Mouse (Mus musculus) thymus, postnatal 36 days (tissue): ENCODE measurements around the gene Senp7.
"Not testable (repeated sequence)": the region's sequence is repeated elsewhere in the genome, so short reads cannot be mapped to it uniquely, and the experiment has no call there.

ENCODE experiments used
- DNase-seq, 2 experiments: peaks; one replicate each; pipeline ENCODE4 v3.0.0; 2022; ENCODE audit warnings: mixed read lengths in 2 of 2

Gene Senp7

DNA sequence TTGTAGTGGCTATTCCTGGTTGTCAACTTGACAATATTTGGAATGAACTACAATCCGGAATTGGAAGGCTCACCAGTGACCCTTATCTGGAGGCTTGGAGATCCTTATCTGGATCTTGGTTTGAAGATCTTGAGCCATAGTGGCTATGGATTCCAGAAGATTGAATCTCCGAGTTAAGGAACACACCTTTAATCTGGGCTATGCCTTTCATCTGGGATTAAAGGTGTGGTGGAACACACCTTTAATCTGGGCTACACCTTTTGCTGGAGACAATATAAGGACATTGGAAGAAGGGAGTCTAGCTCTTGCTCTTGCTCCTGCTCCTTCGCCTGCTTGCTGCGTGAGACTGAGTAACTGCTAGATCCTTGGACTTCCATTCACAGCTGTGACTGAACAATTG, at the start of gene Senp7:
Gene Senp7, plus strand, starts transcription at position 301 of the 400 bp plus-strand sequence.
- DNase-seq, result not testable (repeated sequence)

DNA sequence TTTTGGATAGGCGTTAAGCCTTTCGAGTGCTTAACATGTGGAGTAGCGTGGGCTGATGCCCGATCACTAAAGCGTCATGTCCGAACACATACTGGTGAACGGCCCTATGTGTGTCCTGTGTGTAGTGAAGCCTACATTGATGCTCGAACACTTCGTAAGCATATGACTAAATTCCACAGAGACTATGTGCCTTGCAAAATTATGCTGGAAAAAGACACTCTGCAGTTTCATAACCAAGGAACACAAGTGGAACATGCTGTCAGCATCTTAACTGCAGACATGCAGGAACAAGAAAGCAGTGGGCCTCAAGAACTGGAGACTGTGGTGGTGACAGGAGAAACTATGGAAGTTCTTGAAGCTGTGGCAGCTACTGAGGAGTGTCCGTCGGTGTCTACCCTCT, 41.3 kb upstream of the Senp7 start:
- no peak for DNase-seq

DNA sequence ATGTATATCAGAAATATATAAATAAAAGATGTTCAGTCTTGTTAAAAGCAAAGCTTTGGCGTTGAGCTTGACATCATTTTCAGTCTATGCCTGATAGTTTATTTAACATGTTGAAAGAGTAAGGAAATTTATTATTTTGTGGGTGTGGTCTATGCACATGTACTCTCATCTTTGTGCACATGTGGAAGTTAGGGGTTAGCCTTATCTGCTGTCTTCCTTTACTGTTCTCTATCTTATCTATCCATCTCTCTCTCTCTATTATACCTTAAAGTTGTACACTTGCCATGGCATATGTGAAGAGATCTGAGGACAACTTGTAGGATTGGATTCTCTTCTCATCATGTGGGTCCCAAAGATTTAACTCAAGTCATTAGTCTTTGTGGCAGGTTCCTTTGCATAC, 39.3 kb upstream of the Senp7 start:
- DNase-seq, result no peak

DNA sequence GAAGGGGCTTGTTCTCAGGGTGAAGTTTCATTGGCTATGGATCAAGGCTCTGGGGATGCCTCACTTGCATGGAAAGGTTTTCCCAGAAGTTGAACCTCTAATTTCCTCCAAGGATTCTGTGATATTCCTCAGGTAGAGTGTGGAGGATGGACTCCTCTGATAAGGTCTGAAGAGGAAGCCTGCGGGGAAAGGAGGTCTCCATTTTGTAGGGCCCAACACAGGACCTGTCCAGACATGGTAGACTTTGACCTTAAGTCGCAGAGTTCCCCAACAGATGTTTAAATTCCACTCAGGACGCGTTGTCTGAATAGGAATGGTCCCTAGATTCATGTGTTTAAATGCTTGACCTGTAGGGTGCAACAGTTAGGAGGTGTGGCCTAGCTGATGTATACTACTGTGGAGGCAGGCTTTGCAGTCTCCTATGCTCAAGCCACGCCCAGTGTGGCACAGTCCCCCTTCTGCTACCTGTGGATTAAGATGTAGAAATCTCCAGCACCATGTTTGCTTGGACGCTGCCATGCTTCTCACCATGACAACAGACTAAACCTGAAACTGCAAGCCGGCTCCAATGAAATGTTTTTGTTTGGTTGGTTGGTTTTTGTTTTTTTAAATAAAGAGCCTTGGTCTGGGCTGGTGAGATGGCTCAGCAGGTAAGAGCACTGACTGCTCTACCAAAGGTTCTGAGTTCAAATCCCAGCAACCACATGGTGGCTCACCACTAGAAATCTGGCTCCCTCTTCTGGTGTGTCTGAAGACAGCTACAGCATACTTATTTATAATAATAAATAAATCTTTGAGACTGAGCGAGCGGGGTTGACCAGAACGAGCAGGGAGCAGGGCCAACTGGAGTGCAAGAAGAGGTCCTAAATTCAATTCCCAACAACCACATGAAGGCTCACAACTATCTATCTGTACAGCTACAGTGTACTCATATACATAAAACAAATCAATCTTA, 35.1 kb upstream of the Senp7 start:
- DNase-seq, result no peak

DNA sequence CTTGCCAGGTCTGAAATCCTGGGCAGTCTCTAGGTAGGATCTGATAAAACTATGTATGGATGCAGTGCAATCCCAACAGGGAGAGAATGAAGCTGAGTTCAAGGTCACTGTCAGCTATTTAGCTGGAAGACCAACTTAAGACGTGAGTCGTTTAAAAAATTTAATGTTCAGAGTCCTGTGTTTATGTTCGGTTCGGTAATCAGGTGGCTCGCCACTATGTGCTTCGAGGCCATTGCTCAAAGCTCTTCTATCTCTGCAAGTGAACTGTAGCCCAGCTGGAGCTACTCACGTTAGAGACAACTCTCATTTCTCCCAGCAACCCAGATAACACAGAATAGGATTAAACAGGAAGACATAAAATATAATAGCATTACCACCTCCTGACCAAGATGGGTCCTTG, 34.1 kb upstream of the Senp7 start:
- no peak for DNase-seq

DNA sequence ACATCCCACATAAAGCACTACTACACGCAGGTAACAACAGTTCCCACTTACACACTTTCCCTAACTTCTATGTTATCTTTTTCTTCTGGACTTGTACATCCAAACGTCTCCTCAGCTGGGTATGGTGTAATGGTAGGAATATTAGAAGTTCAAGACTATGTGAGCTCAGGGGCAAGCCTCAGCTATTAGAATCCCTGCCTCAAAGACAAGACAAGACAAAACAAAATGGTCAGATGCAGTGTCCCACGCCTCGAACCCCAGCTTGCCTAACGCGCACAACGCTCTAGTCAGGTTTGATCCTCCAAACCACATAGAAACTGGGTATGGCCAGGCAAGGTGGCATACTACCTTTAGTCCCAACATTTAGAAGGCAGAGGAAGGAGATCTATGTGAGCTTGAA, 28.5 kb upstream of the Senp7 start:
- no peak for DNase-seq

DNA sequence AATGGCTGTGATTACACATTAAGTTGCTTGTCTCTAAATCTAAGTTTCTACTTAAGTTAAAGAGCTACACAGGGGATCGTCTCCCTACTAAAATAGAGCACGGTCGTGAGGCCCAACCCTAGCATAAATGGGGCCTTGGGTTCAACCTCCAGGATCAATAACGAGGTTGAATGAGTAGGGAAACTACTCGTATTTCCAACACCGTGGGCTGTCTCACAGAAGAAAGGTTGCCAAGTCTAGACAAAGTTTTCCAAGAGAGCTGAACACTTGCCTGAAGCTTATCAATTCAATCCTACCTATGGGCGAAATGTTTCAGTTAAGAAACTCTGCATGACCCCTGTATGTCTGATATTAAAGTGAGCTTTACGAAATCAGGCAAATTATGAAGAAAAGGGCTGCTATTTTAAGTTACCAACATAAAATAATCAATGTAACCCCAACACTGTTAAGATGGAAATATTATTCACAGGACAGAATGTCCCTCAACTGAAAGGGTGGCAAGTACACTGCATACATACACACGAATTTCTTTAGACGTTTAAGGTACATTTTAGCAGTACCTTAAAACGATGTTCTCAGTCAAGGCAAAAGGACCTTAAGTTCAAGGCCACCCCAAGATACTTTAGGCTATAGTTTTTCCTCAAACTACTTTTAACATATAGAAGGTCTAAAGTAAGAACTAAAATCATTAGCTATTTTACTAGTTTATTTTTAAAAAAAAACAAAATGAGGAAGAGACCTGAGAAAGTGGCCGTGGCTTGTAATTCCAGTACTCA, 20.1 kb upstream of the Senp7 start:
- no peak for DNase-seq

DNA sequence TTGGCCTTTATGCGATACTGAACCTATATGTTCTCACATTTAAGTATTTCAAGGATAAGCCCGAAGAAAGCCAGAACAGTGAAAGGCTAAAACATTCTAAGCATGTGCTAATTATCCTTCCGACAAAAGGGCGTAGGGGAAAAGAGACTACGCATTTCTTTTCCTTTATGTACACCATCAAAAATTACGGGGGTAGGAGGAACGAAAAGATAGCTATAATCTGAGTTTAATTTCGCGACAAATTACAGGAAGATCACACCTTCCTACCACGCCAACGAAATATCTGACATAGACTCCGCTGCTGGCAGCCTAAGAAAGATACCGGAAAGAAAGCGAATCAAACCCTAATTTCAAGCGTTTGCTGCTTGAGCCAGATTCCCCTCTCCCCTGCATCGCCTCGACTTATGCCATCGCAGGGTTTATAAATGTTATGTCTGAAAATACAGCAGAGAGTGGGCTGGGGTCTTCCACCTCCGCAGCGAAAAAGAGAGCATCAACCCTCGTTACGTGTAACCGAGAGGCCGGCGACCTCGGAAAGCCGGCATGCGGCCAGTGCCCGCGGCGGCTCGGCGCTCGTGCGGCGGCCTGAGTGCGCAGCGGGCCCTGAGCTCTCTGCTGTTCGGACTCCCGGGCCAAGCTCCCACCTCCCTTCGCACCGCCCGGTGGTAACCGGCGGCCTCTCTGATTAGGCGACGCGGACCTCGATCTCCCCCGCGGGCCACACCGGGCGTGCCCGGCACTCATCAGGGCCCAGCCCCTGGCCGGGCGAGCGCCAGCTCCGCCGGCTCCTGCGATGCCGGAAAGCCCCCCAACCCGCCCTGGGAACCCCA, 19.2 kb upstream of the Senp7 start:
- DNase-seq, result no peak

DNA sequence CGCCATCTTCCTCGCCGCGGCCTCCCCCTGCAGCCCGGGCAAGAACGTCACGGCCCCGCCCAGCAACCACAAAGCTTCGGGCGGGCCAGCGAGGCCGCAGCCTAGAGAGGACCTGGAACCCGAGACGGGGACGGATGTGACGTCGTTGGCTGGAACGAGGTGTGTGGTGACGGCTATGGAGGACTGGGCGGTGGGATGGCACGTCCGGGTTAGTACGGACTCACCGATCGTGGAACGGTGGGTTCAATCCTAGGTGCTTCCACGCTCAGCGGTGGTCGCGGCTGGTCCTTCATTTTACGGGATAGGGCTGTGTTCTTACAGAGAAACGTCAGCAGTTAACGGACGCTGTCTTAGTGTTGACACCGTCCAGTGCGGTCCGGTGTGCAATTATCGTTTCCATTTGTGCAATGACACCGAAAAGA, 18.5 kb upstream of the Senp7 start, which contains the start of gene Pcnp:
Gene Pcnp, minus strand, starts transcription at position 79 of the 422 bp plus-strand sequence.
- peak; percentile 95 to 97 for DNase-seq

DNA sequence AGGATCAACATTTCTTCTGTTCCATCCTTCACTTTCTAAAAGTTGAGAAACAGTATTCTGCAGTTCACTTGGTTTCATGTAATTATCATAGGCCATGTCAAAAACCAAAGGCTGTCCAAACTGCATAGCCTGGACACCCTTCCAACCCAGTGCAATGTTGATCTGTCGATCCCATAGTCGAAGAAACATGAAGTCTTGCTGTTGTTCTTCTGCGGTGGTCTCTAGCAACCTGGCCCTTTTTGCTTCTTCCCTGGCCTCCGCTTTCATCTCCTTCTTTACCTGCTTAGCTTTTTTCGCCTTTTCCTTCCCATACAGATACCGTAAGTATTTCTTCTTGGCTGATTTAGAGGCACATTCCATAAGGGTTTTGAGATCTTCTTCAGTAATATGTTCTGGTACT, 13.6 kb upstream of the Senp7 start:
- no peak for DNase-seq

DNA sequence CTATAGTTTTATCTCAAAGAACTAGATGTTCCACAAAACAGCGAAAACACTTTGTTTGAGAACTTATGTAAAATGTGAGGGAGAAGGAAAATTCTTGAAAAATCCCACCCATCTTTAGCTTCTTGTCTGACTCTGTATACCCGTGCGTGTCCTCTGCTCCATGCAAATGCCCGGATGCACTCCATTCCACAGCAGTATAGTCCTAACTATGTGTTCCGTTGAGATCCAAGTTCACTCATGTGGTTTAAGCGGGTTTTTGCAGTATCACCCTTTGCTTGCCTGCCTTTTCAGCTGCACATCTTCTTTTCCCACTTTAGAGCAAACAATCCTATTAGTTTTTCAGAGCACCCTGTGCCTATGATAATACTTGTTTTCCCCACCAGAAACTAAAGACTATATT, 11.6 kb upstream of the Senp7 start:
- DNase-seq, result no peak

DNA sequence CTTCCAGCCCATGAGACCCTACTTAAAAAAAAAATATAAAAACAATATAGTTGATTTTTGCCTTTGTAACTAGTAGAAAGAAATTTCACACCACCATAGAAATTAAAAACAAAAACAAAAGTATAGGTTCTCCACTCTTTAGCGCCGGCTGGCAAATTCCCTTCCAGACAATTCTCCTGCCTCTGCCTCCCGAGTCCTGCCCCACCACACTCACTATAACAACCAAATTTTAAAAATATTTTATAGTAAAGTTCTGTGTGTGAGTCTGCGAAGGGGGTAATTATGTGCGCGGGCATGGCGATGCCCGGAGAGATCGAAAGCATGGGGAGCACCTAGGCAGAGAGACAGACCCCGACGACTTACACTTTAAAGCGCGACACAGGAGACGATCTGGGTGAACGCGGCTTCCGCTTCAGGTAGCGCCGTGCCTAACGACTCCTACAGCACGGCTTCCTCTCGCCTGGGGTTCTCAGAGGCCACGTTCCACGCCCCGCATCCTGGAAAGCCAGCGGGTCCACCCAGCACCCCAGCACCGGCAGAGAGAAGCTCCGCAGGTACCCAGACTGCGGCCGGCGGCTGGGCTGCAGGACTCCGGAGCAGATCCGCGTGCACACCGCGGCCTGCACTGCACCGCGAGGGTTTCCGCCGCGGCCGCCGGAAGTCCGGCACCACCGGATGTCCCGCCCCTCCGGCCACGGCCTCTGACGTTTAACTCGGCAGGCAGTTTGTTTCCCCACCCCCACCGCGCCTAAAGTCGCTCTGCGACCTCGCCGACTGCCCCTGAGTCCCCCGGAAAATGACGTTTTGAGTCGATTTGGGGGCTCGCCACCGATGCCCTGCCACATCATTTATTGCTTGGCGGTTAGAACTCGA, 10.8 kb upstream of the Senp7 start, which contains the start of gene Trmt10c:
Gene Trmt10c, minus strand, starts transcription at position 682 of the 873 bp plus-strand sequence.
- peak; percentile 92 for DNase-seq

DNA sequence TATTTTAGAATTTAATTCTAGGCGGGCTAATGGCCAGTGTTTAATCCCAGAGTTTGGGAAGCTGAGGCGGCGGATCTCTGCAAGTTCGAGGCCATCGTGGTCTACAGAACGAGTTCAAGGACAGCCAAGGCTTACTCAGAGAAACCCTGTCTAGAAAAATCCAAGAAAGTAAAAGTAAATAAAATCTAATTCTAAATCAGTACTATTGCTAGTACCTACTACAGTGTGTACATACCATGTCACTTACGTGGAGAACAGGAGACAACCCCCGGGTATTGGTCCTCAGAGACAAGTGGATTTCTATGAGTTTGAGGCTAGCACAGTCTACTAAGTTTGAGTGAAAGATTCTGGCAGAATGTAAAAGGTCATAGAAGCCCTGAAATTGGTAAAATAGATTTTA, 10.0 kb upstream of the Senp7 start:
- no peak for DNase-seq

DNA sequence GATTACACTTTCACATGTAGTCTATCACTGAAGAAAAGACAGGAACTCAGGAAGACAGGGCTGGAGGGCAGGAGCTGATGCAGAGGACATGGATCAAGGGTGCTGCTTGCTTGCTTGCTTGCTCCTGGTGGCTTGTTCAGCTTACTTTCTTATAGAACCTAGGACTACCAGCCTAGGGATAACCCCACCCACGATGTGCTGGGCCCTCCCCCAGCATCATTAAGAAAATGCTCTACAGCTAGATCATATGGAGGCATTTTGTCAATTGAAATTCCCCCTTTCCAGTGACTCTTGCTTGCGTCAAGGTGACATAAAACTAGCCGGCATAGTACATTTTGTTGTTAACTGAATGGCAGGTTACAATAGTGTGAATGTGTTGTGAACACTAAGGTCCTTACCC, 7.8 kb downstream of the Senp7 start:
- no peak for DNase-seq

DNA sequence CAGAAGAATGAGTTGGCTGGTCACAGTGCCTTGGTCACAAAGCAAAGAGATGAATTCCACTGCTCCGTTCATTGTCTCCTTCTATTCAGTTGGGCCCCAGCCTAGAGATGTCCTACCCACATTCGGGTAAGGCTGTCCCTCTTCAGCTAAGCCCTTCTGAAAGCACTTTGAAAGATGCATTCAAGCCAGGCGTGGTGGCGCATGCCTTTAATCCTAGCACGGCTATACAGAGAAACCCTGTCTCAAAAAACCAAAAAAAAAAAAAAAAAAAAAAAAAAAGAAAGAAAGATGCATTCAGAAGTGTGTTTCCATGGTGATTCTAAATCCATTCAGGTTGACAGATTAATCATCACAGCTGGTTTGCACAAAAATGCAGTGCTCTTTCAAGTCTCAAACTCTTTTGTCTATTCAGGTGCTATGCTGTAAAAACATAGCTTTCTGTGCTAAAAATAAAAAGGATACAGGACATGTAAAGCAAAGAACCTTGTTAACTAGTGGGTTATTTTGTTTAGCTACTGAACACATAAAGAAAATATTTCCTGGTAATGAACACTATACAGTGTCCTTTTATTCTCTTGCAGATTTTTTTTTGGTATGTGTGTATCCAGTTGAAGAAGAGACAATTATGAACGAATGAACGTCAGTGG, 8.9 kb downstream of the Senp7 start:
- DNase-seq, result no peak

DNA sequence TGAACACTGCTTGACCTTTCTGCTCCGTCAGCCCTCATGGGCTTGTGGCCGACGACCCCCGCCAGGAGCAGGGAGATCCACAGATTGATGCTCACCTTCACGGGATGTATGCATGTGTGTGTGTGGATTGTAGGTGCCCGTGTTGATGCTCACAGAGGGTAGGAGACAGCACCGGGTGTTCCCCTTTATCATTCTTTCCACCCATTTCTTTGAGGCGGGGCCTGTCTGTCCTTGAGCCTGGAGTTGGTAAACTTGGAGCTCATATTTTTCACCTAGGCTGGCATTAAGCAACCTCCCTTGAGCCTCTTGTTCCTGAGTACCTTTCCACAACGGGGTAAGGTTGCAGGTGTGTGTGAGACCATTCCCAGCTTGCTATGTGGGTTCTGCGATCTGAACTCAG, 10.0 kb downstream of the Senp7 start:
- no peak for DNase-seq

DNA sequence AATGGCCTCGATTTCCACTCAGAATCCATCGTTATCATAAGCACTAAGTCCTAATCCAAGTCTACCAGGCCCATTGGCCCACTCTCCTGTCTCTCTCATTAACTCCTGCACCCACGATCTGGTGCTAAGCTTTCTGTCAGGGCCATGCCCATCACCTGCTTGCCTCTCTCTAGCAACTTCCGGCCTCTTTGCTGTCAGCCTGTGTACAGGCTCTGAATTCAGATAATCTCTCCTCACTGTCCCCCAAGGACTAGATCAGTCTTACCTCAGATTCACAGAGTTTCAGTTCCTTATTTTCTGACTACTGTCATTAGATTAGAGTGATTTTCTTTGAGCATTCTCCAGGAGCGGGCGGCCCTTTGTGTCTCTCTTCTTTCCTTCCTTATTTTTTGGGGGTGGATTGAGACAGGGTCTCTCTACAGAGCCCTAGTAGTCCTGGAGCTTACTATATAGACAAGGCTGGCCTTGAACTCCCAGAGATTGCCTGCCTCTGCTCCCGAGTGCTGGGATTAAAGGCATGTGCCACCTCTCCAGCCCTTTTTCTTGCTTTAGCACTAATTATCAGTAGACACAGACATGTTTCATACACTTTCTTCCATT, 14.0 kb downstream of the Senp7 start:
- DNase-seq, result no peak

DNA sequence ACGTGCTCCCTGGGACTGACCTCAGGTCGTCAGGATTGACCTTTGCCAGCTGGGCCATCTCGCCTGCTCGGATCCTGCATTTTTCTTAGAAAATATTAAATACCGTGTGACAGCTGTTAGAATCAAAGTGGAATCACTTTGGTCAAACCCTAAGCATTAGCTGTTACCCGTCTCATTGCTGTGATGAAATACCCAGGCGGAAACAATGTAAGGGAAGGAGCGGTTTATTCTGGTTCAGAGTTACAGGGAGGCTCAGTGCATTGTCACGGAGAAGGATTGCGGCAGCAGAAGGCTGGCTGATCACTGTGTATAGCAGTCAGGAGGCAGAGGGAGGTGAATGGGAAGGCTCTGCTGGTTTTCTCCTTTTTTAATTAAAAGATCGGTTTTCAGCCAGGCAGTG, 14.8 kb downstream of the Senp7 start:
- no peak for DNase-seq

DNA sequence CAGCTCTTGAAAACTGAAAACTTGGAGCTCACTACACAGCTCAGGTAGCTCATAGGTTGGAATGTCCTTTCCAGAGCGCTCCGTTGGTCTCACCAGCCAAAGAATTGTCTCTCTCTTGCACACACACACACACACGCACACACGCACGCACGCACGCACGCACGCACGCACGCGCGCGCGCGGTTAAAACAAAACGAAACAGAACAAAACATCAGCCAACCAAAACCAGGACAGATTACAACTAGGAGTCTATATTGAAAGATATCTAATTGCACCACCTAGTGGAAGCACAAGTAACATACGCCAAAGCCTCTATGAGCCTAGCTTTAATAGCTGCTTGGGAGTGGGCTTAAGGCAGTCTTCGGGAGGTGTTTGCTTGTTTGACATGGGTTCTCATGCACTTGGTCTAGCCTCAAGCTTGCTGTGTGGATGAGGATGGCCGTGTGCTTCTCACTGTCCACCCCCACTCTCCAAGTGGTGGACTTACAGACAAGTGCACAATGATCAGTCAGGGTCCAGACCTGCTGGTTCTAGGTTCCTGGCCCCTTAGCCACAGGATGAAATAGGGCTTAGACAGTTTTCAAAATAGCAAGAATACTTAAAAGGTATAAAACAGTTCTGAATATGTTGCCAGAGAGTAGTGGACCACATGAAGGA, 16.3 kb downstream of the Senp7 start:
- peak; percentile 50 to 61 for DNase-seq

DNA sequence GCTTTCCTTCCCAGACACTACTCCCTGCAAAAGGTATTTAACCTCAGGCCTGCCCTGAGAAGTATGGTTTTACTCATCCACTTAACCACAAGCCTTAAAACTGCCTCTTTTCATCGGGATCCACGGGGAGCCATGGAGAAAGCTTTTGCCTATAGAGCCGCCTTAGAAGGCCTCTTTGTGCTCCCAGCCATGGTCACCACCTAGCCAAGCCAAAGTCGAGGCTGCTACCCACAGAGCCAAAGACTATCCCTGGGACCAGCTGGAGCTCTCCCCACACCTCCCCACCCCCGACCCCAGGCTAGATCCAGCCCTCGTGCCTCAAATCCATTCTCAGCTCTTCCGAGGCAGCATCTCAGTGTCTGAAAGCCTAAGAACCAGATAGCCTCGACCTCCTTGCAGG, 18.0 kb downstream of the Senp7 start:
- no peak for DNase-seq
